Mouse (Mus musculus): ENCODE measurements around the gene Cdh13.

DNA sequence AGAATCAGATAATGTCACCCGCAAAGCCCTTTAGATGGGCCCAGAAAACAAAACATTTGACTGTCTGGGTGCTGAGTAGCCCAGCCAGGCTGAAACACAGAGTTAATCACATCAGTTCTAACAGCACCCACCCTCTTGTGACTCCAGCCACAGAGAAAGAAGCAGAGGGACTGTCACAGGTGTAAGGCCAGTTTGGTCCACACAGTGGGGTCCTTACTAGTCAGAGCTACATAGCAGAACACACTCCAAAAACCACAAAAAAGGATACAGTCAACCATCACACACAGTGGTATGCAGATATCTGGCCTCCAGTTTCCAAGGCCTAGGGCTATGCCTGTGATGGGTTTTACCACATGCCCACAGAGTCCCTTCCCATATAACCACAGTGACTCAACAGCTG lies 703.3 kb downstream of the Cdh13 start:
- no peak for TF ChIP-seq POLR2A (IDR thresholded peaks at IDR 0.05; ENCODE audit: insufficient read depth, low read depth, low read length)
- no peak for TF ChIP-seq EP300 (IDR thresholded peaks at IDR 0.05; ENCODE audit: insufficient read depth, low read depth, low read length)
- no peak for TF ChIP-seq CTCF (IDR thresholded peaks at IDR 0.05)

Measured in heart, adult 2 months (tissue).